Mouse (Mus musculus): ENCODE results near the gene Snph.

Snph gene

DNA sequence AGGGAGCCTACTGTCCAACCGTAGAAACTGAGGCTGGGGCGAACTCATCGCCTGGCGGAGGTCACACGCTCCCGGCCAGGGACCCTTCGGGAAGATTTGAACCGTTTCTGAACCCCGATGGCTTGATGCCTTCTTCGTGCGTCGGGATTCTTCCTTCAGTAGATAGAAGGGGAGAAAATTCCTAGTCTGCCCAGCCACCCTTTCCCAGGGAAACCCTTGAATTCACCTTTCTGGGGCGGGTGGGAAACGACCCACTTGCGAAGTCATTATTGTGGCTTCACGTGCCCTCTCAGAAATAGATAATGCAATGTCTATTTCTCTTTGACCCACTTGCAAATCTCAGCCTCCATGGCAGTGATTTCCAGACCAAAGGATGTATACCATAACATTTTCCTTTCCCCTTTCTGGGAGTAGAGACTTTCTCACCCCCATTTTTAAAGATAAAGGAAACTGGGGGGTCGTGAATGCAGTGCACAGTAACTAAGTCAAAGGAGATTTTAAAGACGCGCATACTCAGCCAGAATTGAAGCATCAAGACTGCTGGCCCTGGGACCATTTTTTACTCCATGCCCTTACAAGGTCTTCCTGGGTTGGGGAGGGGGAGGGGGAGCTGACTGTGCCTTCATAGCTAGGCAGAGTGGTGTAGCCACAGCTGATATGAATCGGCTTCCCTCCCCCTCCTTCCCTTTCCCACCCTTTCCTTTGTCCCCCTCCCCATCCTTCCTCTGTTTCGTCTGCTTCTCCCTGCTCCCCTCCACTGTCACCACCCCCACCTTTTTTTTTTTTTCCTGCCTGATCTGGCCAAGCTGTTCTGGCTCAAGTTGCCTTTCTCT lies 89.1 kb downstream of the Snph start:
- DNase-seq (ENCODE audit: low read depth): peak; percentile 78

DNA sequence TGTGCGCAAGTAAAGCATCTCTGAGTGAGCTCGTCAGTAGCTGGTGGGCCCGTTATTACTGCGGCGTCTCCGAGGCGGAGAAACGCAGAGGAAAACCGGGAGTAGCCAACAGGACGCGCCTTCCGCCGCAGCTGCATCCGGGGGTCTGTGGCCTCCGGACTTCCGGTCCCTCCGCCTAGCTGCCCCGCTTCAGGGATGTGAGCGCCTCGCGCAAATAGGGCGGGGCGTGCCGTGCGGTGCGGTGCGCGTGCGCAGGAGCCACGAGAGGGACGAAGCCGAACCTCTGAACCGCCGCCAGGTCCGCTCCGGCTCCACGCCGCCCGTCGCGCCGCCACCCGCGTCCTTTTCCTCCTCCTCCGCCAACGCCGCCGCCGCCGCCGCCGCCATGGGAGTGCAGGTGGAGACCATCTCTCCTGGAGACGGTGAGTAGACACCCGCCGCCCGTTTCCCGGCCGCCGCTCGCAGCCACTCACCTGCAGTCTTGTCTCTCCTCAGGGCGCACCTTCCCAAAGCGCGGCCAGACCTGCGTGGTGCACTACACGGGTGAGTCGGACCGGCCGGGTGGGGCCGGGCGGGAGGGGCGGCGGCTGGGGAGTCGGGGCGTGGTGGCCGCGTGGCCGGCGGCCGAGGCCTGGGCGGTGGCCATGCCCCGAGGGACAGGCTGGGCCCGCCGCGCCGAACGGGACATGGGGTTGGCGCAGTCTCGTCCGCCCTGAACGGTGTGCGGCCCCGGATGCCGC lies 89.9 kb downstream of the Snph start, which contains the start of gene Fkbp1a:
Fkbp1a (plus strand) TSS at position 161 of the 740 bp plus-strand sequence.
- DNase-seq (ENCODE audit: low read depth): peak; percentile 95
